Mouse (Mus musculus) forebrain, embryonic 13.5 days (tissue): ENCODE results near the gene Gm1043. TPM values are rescaled to one million over a fixed set of nuclear protein-coding genes. Genes with fewer than 3 reads are reported as not detected.

ENCODE experiments used
- ATAC-seq: fragments of 200-750 bp; cut with Nextera tagmentation; 2 replicates; pipeline ENCODE4 v1.8.0; 2017
- H3K27ac ChIP-seq: fragments of 300-500 bp; sonication (generic); 2 replicates; pipeline ENCODE4 v1.5.1; 2015; ENCODE audit warnings: inconsistent platforms, mild to moderate bottlenecking, moderate library complexity
- H3K27me3 ChIP-seq: fragments of 300-500 bp; sonication (generic); 2 replicates; pipeline ENCODE4 v1.6.1; 2015; ENCODE audit warnings: mild to moderate bottlenecking, inconsistent platforms
- H3K36me3 ChIP-seq: fragments of 300-500 bp; sonication (generic); 2 replicates; pipeline ENCODE4 v1.6.1; 2015; ENCODE audit warnings: mild to moderate bottlenecking, inconsistent platforms; ENCODE audit not compliant: poor library complexity, severe bottlenecking
- H3K4me1 ChIP-seq: fragments of 300-500 bp; sonication (generic); 2 replicates; pipeline ENCODE4 v1.6.1; 2015; ENCODE audit warnings: inconsistent platforms
- H3K4me2 ChIP-seq: fragments of 300-500 bp; sonication (generic); 2 replicates; pipeline ENCODE4 v1.6.1; 2015; ENCODE audit warnings: inconsistent platforms, mild to moderate bottlenecking, moderate library complexity
- H3K4me3 ChIP-seq: fragments of 300-500 bp; sonication (generic); 2 replicates; pipeline ENCODE4 v1.5.1; 2015; ENCODE audit warnings: mild to moderate bottlenecking, inconsistent platforms
- H3K9ac ChIP-seq: fragments of 300-500 bp; sonication (generic); 2 replicates; pipeline ENCODE4 v1.6.1; 2015; ENCODE audit warnings: mild to moderate bottlenecking, inconsistent platforms
- H3K9me3 ChIP-seq: fragments of 300-500 bp; sonication (generic); replicated peaks from 2 replicates; pipeline ENCODE4 v1.6.1; 2016; ENCODE audit warnings: inconsistent platforms
- WGBS: fragments of 180-500 bp; shearing (Covaris S2); methylation state at CpG from one replicate; pipeline ENCODE4 v1.1.7; 2015; 5-methylcytosine and 5-hydroxymethylcytosine counted together
- polyA plus RNA-seq: library from polyadenylated mRNA; unstranded; fragments of >200 nt; fragmentation: Nextera tagmentation; extraction: Ambion mirVana; gene quantifications from 2 replicates; pipeline ENCODE4 v1.2.1, GENCODE M21; 2015

Gene Gm1043
- polyA plus RNA-seq, 1 experiment from 2014 or later = 0.40 TPM

GRCm38 (mm10) chr5:37097591-37097990 is 12.4 kb downstream of the Gm1043 start:
- Histone ChIP-seq H3K36me3 (no peaks in the 10 kb centered on the region), H3K9me3 (no peaks in the 10 kb centered on the region), H3K27ac (no peak overlapping the region), H3K9ac (no peak overlapping the region), H3K4me1 (no peaks in the 10 kb centered on the region), H3K27me3 (peaks cover 4% of the 10 kb centered on the region), H3K4me3 (no peak overlapping the region), H3K4me2 (no peak overlapping the region)
- no peak for ATAC-seq
- WGBS = 74% methylated on average over 6 of the region's 6 CpGs

DNA sequence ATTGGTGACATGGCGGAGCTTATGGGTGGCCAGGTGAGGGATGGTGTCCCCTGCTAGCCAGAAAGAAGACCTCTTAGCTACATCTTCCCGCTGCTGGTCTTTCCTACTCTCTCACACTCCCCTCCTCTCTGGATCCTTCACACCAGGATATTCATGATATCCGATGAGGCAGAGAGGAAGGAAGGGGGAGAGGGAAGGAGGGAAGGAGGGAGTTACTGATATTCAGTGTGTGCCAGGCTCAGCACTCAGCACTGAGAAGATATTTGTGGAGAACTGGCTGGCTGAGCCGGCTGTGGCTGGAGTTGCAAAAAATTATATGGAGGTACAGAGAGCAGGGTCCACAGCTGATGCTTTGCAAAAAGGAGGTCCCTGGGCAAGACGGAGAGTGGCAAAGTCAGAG is 15.6 kb downstream of the Gm1043 start:
- 0 out of 2 replicates have a peak, but pooled peaks cover 3% of the 10 kb centered on the region for H3K27me3 ChIP-seq
- 71% methylated on average over 5 of the region's 5 CpGs for WGBS
- no peak for ATAC-seq
- no peaks in the 10 kb centered on the region for H3K9me3 ChIP-seq
- no peak overlapping the region for H3K4me3 ChIP-seq
- no peak overlapping the region for H3K9ac ChIP-seq
- H3K4me2 ChIP-seq = no peak overlapping the region
- peaks cover 7% of the 10 kb centered on the region for H3K4me1 ChIP-seq
- H3K36me3 ChIP-seq = no peaks in the 10 kb centered on the region
- H3K27ac ChIP-seq = no peak overlapping the region

DNA sequence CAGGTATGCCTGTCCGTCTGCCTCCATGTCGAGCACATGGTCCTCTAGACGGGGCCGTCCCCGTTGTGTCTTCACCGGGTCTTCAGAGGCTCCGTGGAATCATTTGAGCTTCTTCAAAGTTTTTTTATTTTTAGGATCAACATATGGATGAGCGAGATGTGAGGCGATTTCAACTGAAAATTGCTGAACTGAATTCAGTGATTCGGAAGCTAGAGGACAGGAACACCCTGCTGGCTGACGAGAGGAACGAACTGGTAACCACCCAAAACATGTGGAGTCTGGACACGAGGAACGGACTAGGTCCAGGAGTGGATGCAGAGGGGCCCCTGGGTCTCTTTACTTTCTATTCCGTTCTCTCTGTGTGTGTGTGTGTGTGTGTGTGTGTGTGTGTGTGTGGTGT is 16.5 kb downstream of the Gm1043 start:
- 0 out of 2 replicates have a peak, but pooled peaks cover 3% of the 10 kb centered on the region for H3K27me3 ChIP-seq
- no peaks in the 10 kb centered on the region for H3K36me3 ChIP-seq
- no peak overlapping the region for H3K27ac ChIP-seq
- H3K4me1 ChIP-seq = peaks cover 11% of the 10 kb centered on the region
- H3K4me2 ChIP-seq = no peak overlapping the region
- no peak overlapping the region for H3K4me3 ChIP-seq
- no peak for ATAC-seq
- 82% methylated on average over 15 of the region's 15 CpGs for WGBS
- no peaks in the 10 kb centered on the region for H3K9me3 ChIP-seq
- no peak overlapping the region for H3K9ac ChIP-seq

- Histone ChIP-seq H3K4me1 (peaks cover 11% of the 10 kb centered on the region), H3K9ac (no peak overlapping the region), H3K27ac (no peak overlapping the region), H3K4me2 (no peak overlapping the region), H3K9me3 (no peaks in the 10 kb centered on the region), H3K27me3 (0 out of 2 replicates have a peak, but pooled peaks cover 3% of the 10 kb centered on the region), H3K4me3 (no peak overlapping the region), H3K36me3 (no peaks in the 10 kb centered on the region)
- ATAC-seq = no peak
- 57% methylated on average over 6 of the region's 6 CpGs for WGBS
These were observed 16.9 kb downstream of the Gm1043 start for GRCm38 (mm10) chr5:37102056-37102455.

DNA sequence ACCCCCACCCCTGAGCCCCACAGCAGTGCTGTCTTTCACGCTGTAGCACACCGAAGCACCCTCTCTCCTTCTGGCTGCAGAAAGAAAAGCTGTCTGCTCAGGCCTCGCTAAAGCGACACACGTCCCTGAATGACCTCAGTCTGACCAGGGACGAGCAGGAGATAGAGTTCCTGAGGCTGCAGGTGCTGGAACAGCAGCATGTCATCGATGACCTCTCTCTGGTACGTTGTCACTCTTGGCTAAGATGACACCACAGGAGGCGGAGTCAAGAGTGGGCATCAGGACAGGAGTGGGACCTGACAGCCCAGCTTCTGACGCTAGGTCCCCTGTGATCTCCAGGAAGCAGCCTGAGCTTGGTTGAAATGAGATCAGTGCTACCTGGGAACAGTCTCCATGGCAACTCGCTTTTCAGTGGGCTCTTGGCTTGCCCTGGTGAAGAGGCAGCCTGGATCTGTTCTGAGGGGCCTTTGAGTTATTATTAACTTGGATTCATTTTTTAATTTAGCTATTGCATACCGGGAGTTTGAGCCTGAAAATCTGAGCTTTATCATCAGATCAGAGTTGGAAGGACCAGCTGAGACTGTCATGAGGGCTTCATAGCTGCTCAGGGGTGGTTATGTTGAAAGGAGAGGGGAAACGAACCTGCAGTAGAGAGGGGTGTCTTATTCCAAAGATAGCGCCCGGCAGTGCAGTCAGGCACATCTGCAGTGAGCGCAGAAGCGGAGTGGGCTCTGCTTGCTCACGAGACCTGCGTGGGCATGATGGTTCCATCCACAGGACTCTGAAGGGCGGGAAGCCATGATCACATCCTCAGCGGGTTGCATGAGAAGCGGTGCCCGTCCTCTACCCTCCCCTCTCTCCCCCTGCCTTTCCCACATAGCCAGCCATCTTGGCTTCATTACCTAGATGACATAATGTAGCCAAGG is 20.6 kb downstream of the Gm1043 start:
- 0 out of 2 replicates have a peak, but pooled peaks cover 3% of the 10 kb centered on the region for H3K27me3 ChIP-seq
- H3K36me3 ChIP-seq = no peaks in the 10 kb centered on the region
- ATAC-seq = 0 out of 2 replicates have a peak, but pooled peaks have one; percentile 34
- 0 out of 2 replicates have a peak overlapping the region, but pooled peaks have one; percentile 14 for H3K27ac ChIP-seq
- H3K9ac ChIP-seq = no peak overlapping the region
- no peak overlapping the region for H3K4me3 ChIP-seq
- no peak overlapping the region for H3K4me2 ChIP-seq
- 75% methylated on average over 23 of the region's 23 CpGs for WGBS
- H3K9me3 ChIP-seq = no peaks in the 10 kb centered on the region
- peaks cover 11% of the 10 kb centered on the region for H3K4me1 ChIP-seq

GRCm38 (mm10) chr5:37107111-37107510 is 21.9 kb downstream of the Gm1043 start:
- Histone ChIP-seq H3K36me3 (no peaks in the 10 kb centered on the region), H3K4me1 (peaks cover 11% of the 10 kb centered on the region), H3K27ac (no peak overlapping the region), H3K9ac (no peak overlapping the region), H3K4me3 (no peak overlapping the region), H3K9me3 (no peaks in the 10 kb centered on the region), H3K4me2 (no peak overlapping the region), H3K27me3 (0 out of 2 replicates have a peak, but pooled peaks cover 3% of the 10 kb centered on the region)
- 73% methylated on average over 5 of the region's 5 CpGs for WGBS
- ATAC-seq = no peak

DNA sequence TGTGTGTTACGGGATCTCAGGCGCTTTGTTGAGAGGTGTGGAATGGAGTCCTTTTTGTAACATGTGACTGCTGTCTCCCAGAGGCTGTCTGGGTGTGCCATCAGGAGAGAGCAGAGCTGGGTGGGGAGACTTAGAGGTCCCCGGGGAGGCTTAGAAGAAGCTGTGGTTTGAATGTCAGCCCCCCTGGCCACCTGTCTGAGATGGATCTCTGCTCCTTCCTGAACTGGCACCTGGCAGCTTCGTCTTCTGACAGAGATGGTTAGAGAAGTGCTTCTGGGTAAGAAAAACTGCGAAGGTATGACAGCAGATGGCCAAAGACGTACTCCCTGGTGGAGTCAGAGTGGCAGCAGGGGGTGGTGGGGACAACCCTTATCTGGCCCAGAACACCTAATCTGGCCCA is 22.4 kb downstream of the Gm1043 start:
- Histone ChIP-seq H3K36me3 (no peaks in the 10 kb centered on the region), H3K9me3 (no peaks in the 10 kb centered on the region), H3K4me1 (peaks cover 15% of the 10 kb centered on the region), H3K27ac (no peak overlapping the region), H3K4me2 (no peak overlapping the region), H3K4me3 (no peak overlapping the region), H3K9ac (no peak overlapping the region), H3K27me3 (0 out of 2 replicates have a peak, but pooled peaks cover 3% of the 10 kb centered on the region)
- no peak for ATAC-seq
- WGBS = 88% methylated on average over 6 of the region's 6 CpGs

DNA sequence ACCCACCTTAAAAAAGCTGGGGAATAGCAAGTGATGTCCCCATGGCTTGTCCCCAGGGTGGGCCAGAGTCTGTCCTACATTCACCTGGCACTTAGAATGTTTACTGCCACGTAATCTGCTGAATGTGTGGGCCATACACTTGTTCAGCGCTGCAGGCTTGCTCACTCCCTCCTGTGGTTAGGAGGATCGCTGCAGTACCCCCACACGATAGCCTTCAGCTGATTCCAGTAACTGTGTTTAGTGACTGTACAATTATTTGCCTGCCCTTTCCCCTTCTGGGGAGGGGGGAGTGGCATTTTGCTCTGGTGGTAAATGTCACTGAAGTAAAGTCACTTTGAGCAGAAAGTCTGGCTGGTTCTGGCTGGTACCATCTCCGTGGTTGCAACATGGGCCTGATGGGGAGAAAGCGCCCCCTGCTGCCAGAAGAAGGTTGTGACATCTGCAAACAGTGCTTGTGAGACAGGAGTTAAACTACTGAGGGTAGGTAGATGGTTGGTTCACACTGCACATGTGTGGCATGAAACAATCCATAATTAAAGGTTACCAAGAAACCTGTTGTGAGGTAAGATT is 24.2 kb downstream of the Gm1043 start:
- ATAC-seq = peak; percentile 40
- H3K4me3 ChIP-seq = no peak overlapping the region
- no peaks in the 10 kb centered on the region for H3K36me3 ChIP-seq
- peaks cover 15% of the 10 kb centered on the region for H3K4me1 ChIP-seq
- H3K27ac ChIP-seq = no peak overlapping the region
- no peaks in the 10 kb centered on the region for H3K27me3 ChIP-seq
- H3K4me2 ChIP-seq = no peak overlapping the region
- H3K9me3 ChIP-seq = no peaks in the 10 kb centered on the region
- 34% methylated on average over 6 of the region's 6 CpGs for WGBS
- H3K9ac ChIP-seq = no peak overlapping the region

DNA sequence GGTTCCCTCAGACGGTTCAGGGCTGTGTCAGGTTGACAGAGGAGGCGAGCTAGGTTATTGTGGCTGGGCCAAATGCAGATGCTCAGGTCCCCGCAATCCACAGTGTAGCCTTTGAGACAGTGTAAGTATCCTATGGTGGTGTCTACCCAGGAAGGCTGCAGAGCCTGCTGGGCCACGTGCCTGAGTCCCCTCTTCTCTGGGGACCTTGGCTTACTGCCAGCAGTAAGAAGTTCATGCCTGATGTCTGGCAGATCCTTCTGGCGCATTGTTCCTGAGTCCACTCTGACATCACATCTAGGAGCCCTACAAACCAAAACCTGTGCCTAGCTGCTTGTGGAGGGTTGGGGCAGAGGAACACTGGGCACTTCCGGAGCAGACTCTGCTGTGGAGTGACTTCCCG is 27.2 kb downstream of the Gm1043 start:
- 73% methylated on average over 7 of the region's 7 CpGs for WGBS
- Histone ChIP-seq H3K4me3 (no peak overlapping the region), H3K4me1 (peaks cover 4% of the 10 kb centered on the region; the same call in 1 of the 2 replicates), H3K4me2 (no peak overlapping the region), H3K9ac (0 out of 2 replicates have a peak overlapping the region, but pooled peaks have one; percentile 16), H3K9me3 (no peaks in the 10 kb centered on the region), H3K27me3 (no peaks in the 10 kb centered on the region), H3K36me3 (no peaks in the 10 kb centered on the region), H3K27ac (no peak overlapping the region)
- no peak for ATAC-seq

DNA sequence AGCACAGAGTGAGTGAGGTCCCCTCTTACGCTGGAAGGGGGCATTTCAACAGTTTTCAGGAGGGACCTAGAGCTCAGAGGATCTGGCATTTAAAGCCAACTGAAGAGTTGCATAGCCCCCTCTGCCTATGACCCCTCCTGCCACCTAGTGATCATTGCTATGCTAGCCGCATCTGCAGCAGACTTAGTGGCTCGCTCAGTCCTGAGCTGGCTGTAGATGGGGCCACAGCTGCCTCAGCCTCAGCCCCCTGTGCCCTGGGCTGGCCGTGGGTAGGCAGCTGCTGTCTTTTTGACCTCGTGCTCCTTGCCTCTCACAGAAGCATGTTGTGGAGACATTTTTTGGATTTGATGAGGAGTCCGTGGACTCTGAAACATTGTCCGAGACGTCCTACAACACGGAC is 32.0 kb downstream of the Gm1043 start:
- no peak overlapping the region for H3K27ac ChIP-seq
- no peak overlapping the region for H3K9ac ChIP-seq
- no peak overlapping the region for H3K4me2 ChIP-seq
- no peaks in the 10 kb centered on the region for H3K9me3 ChIP-seq
- H3K36me3 ChIP-seq = 0 out of 2 replicates have a peak, but pooled peaks cover 3% of the 10 kb centered on the region
- ATAC-seq = no peak
- H3K4me3 ChIP-seq = no peak overlapping the region
- H3K27me3 ChIP-seq = no peaks in the 10 kb centered on the region
- peaks cover 4% of the 10 kb centered on the region; the same call in 1 of the 2 replicates for H3K4me1 ChIP-seq
- 63% methylated on average over 9 of the region's 9 CpGs for WGBS

DNA sequence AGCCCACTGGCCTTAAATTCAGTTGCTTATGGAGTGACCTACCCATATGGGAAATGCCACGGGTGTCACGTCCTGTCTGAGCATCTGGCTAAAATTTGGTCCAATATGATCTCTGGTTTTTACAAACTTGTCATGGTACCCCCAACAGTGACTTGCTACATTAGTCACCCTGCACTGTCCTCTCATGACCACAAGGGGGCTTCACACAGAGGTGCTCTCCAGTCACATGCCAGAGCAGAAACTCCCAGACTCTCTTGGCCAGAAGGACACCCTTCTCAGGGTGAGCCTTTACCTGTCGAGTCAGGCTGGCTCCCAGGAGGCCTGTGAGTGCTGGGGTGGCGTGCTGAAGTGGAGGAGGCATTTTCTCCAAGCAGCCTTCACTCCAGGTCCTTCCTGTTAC is 33.1 kb downstream of the Gm1043 start:
- ATAC-seq = 0 out of 2 replicates have a peak, but pooled peaks have one; percentile 54
- peaks cover 2% of the 10 kb centered on the region for H3K4me1 ChIP-seq
- no peaks in the 10 kb centered on the region for H3K27me3 ChIP-seq
- H3K4me3 ChIP-seq = no peak overlapping the region
- H3K27ac ChIP-seq = no peak overlapping the region
- H3K9ac ChIP-seq = no peak overlapping the region
- H3K9me3 ChIP-seq = no peaks in the 10 kb centered on the region
- H3K36me3 ChIP-seq = 0 out of 2 replicates have a peak, but pooled peaks cover 3% of the 10 kb centered on the region
- WGBS = 51% methylated on average over 4 of the region's 4 CpGs
- no peak overlapping the region for H3K4me2 ChIP-seq

DNA sequence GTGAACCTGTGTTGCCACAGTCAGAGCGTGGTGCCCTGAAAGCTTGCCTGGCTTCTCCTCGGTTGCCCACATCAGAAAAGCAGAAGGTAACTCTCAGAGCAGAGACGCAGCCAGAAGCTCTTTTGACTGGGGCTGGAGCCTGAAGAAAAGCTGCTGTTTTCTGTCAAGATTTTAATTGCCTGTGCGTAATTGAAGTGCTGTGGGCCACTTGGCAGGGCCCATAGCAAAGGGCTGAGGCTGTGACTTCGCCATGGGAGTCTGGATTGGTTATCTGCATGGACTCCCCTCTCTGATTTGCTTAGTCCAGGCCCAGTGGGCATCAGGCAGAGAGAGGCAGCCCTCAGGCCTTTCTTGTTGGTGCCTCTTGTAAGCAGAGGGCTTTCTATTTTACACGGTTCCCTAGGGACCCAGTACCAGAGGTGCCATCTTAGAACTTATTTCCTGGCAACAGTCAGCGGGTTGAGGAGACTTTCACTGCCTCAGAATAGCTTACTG is 36.1 kb downstream of the Gm1043 start:
- H3K4me2 ChIP-seq = no peak overlapping the region
- H3K36me3 ChIP-seq = 0 out of 2 replicates have a peak, but pooled peaks cover 3% of the 10 kb centered on the region
- no peak overlapping the region for H3K27ac ChIP-seq
- WGBS = 67% methylated on average over 7 of the region's 7 CpGs
- H3K4me1 ChIP-seq = peaks cover 14% of the 10 kb centered on the region
- ATAC-seq = no peak
- H3K4me3 ChIP-seq = no peak overlapping the region
- no peaks in the 10 kb centered on the region for H3K9me3 ChIP-seq
- no peak overlapping the region for H3K9ac ChIP-seq
- no peaks in the 10 kb centered on the region for H3K27me3 ChIP-seq
